Mouse (Mus musculus) gastrocnemius, postnatal 4 days (tissue): ENCODE measurements around the gene Olfr195. TPM values are rescaled to one million over a fixed set of nuclear protein-coding genes. Genes with fewer than 3 reads are reported as not detected.
"Not testable (repeated sequence)": the region's sequence is repeated elsewhere in the genome, so short reads cannot be mapped to it uniquely, and the experiment has no call there.

Experiments used
- DNase-seq, 2 experiments: peaks; one replicate each; pipeline ENCODE4 v3.0.0; 2021 to 2022; ENCODE audit warnings: low spot score in 2 of 2, mixed read lengths in 2 of 2
- long read RNA-seq, 2 experiments: library from polyadenylated mRNA; stranded (forward); transcript quantifications; one replicate each; pipeline ENCODE4 v2.0.0; 2021
- total RNA-seq, 2 experiments: library from RNA; stranded (reverse); gene quantifications; 2 replicates each; pipeline ENCODE4 v1.2.3; 2021

Olfr195 gene
- total RNA-seq = not detected
- long read RNA-seq, experiment 1 = 0 reads
- long read RNA-seq, experiment 2 = 0 reads

DNA sequence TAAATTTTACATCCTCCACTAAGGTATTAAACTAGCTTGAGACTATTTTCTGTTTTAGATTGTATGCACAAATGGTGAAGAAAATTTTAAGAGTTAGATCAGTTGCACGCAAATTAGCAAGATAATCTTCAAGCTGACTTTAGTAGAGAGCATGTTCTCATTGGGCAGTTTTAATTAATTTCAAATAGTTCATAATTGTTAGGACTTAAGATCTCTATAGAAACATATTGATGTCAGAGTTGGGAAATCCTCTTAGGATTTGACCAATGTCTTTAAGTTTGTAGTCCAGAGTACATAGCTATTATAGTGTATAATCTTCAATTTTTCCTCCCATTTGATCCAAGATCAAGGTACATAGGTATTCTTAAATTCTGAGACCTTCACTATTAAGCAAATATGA lies at the start of gene Olfr195:
Gene Olfr195, plus strand, starts transcription at position 301 of the 400 bp plus-strand sequence.
- DNase-seq = no peak

DNA sequence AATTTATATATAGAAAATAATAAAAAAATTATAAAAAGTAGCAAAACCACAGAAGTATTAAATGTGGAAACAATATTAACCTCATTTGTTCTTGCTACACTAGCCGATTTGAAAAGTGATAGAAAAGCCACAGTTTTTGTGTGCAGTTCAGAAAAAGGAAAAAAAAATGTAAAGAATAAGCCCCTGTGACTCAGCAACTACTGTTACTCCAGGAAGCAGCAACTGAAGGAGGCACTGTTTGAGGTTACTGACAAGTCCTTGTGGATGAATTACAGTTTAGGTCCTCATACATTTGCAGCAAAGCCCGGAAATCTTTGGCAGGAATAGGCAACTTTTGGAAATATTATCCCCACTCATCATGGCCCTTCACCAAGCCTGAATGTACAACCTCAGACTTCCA lies 41.5 kb upstream of the Olfr195 start:
- no peak for DNase-seq

DNA sequence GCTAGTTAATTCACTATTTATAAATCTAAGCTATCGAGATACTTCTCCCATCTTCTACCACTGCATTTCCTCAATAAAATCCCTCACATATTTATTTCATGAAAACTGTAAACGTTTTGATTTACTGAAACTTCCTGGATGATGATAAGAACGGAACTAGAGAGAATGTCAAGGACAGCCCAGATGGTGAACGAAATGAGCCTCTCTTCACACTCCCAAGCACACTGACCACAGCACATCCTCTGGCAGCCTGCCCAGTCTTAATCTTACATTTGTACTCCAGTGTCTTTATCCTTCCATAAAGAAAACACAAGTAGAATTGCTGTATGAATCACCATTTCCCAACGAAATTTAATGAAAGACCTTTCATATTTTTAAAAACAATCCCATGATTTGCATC lies 38.3 kb upstream of the Olfr195 start:
- not testable (repeated sequence) for DNase-seq

DNA sequence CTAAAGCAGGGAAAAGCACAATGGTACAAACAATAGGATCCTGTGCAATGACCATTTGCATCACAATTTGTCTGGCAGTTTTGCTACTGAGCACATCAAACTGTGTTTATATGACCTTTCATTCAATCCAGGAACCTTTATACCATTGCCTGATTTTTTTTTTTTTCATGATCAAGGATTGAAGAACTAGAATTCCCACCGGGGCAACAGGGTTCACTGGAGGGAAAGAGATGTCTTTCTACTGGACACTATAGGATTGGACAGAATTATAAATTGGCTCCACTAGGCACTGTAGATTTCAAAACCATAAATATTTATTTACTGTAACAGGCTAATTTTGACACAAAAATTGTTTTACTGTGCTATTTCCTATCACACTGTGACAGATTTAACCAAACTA lies 35.1 kb upstream of the Olfr195 start, which contains the start of gene Olfr193:
Gene Olfr193, minus strand, starts transcription at position 101 of the 400 bp plus-strand sequence.
- DNase-seq = no peak

DNA sequence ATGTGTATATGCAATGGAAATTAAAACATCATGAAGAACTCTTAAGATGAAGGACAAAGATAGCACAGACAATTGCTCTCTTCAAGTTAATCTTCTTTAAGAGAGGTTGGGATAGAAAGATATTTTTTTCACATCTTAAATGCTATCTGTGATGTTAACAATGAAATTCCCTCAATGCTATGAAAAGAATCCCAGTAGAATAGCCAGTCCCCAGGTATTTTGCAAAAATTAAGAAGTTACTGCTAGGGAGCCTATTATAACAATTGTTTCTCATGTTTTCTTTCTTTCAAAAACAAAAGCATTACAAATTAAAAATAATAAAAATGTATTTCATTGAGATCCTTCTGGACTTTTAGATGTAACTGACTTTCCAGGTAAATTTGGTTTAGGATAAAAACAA lies 25.9 kb upstream of the Olfr195 start, which contains the start of gene Olfr194:
Gene Olfr194, minus strand, starts transcription at position 101 of the 400 bp plus-strand sequence.
- no peak for DNase-seq

DNA sequence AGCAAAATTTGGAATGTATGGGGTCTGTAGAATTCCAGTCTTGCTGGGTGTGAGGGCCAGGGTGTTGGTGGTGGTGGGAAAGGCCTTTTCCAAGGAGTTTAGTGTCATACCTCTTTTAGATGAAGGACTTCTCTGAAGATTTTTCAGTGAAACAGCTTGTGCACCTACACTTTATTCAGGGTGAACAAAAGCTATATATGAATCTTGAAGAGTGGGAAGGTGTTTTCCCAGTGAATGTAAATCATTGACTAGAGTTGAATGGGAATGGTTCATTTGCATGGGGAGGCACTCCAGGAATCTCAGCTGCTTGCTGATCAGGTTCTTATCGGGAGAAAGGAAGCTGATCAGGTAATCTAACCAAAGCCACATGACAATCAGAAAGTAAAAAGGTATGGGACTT lies 16.1 kb upstream of the Olfr195 start:
- no peak for DNase-seq

DNA sequence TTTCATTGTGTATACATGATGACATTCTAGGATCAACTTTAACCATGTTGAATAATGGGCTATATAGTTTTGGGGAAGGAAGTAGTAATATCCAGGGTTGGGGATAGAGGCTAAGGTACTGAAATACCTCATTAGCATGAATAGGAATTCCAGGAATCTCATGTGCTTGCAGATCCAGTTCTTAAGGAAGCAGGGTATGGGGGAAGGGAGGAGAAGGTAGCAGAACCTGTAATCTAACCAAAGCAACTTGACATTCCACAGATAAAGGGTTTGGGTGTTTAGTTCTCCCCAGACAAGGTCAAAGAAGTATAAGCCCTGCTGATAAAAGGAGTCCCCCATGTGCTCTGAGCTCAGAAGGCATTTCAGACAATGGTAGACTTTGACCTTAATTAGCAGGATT lies 5.7 kb upstream of the Olfr195 start:
- no peak for DNase-seq

DNA sequence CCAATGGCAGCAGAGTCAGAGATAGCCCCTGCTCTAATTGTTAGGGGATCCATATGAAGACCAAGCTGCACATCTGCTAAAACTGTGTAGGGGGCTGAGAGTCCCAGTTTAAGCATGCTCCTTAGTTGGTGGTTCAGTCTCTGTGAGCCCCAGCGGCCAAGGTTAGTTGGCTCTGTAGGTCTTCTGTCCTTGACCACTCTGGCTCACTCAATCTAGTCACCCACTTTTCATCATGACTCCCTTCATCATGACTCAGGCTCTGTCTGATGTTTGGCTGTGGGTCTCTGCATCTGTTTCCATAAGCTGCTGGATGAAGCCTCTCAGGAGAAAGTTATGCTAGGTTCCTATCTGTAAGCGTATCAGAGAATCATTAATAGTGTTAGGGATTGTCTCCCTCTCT lies 5.2 kb downstream of the Olfr195 start:
- no peak for DNase-seq

- no peak for DNase-seq
Observed at GRCm38 (mm10) chr16:59170354-59170753, 23.5 kb downstream of the Olfr195 start, which contains the start of gene Olfr196. Gene Olfr196, minus strand, starts transcription at chr16:59170454.

Other genes starting within 250 kb of the Olfr195 start
- gene Olfr181, start 218.3 kb upstream of the Olfr195 start, total RNA-seq = not detected
- not detected for gene Olfr180, start 217.7 kb upstream of the Olfr195 start, total RNA-seq
- gene Olfr183, start 151.7 kb upstream of the Olfr195 start, total RNA-seq = not detected
- gene Olfr186, start 116.8 kb upstream of the Olfr195 start, total RNA-seq = not detected
- not detected for gene Olfr187, start 107.3 kb upstream of the Olfr195 start, total RNA-seq
- not detected for gene Olfr190, start 69.0 kb upstream of the Olfr195 start, total RNA-seq
- not detected for gene Olfr191, start 57.2 kb upstream of the Olfr195 start, total RNA-seq
- not detected for gene Olfr193, start 35.2 kb upstream of the Olfr195 start, total RNA-seq
- gene Olfr194, start 26.0 kb upstream of the Olfr195 start, total RNA-seq = not detected
- not detected for gene Olfr196, start 23.4 kb downstream of the Olfr195 start, total RNA-seq
- gene Olfr198, start 56.5 kb downstream of the Olfr195 start, total RNA-seq = not detected
- not detected for gene Olfr199, start 72.7 kb downstream of the Olfr195 start, total RNA-seq
- gene Olfr201, start 125.6 kb downstream of the Olfr195 start, total RNA-seq = not detected
- not detected for gene Olfr202, start 139.7 kb downstream of the Olfr195 start, total RNA-seq
- gene Olfr203, start 151.8 kb downstream of the Olfr195 start, total RNA-seq = not detected
- gene Olfr204, start 171.2 kb downstream of the Olfr195 start, total RNA-seq = not detected
- not detected for gene Olfr205, start 184.1 kb downstream of the Olfr195 start, total RNA-seq
- gene Olfr206, start 202.2 kb downstream of the Olfr195 start, total RNA-seq = not detected
- not detected for gene Olfr209, start 216.9 kb downstream of the Olfr195 start, total RNA-seq